Mouse (Mus musculus) midbrain, postnatal 0 days (tissue): Measurements from ENCODE around the gene Smim11. TPM values are rescaled to one million over a fixed set of nuclear protein-coding genes. Genes with fewer than 3 reads are reported as not detected.

Experiments used
- ATAC-seq: fragments of 200-750 bp; cut with Nextera tagmentation; 2 replicates; pipeline ENCODE4 v1.8.0; 2017; ENCODE audit warnings: moderate number of reproducible peaks, mild to moderate bottlenecking, moderate TSS enrichment, moderate library complexity; ENCODE audit not compliant: low FRiP score
- DNase-seq: peaks from one replicate; pipeline ENCODE4 v3.0.0-alpha.2; 2015; ENCODE audit warnings: low spot score
- H3K27ac ChIP-seq: fragments of 300-500 bp; sonication (generic); 2 replicates; pipeline ENCODE4 v1.5.1; 2014; ENCODE audit warnings: low read depth, mild to moderate bottlenecking, low read length, mixed read lengths
- H3K27me3 ChIP-seq: fragments of 300-500 bp; sonication (generic); 2 replicates; pipeline ENCODE4 v1.6.1; 2014; ENCODE audit warnings: low read length, control low read depth, mixed read lengths; ENCODE audit not compliant: insufficient read depth
- H3K36me3 ChIP-seq: fragments of 300-500 bp; sonication (generic); 2 replicates; pipeline ENCODE4 v1.6.1; 2014; ENCODE audit warnings: low read length, control low read depth, mixed read lengths; ENCODE audit not compliant: insufficient read depth
- H3K4me1 ChIP-seq: fragments of 300-500 bp; sonication (generic); 2 replicates; pipeline ENCODE4 v1.6.1; 2014; ENCODE audit warnings: mild to moderate bottlenecking, control low read depth, antibody characterized with exemption, low read length, mixed read lengths; ENCODE audit not compliant: insufficient read depth
- H3K4me2 ChIP-seq: fragments of 300-500 bp; sonication (generic); 2 replicates; pipeline ENCODE4 v1.6.1; 2014; ENCODE audit warnings: low read depth, mild to moderate bottlenecking, low read length, mixed read lengths; ENCODE audit not compliant: poor library complexity, severe bottlenecking
- H3K4me3 ChIP-seq: fragments of 300-500 bp; sonication (generic); 2 replicates; pipeline ENCODE4 v1.5.1; 2014; ENCODE audit warnings: low read depth, mild to moderate bottlenecking, low read length, moderate library complexity
- H3K9ac ChIP-seq: fragments of 300-500 bp; sonication (generic); replicated peaks from 2 replicates; pipeline ENCODE4 v1.6.1; 2014; ENCODE audit warnings: mild to moderate bottlenecking, low read length, moderate library complexity, mixed read lengths; ENCODE audit not compliant: poor library complexity, severe bottlenecking
- H3K9me3 ChIP-seq: fragments of 300-500 bp; sonication (generic); 2 replicates; pipeline ENCODE4 v1.6.1; 2016; ENCODE audit warnings: low read length, control low read depth
- CTCF ChIP-seq: IDR thresholded peaks from 2 replicates; pipeline ENCODE4 v1.5.1; 2016; ENCODE audit warnings: antibody characterized with exemption, mild to moderate bottlenecking
- WGBS: fragments of 180-500 bp; shearing (Covaris S2); extraction: QIAGEN DNeasy Blood & Tissue Kit; methylation state at CpG from one replicate; pipeline ENCODE4 v1.1.7; 2014; 5-methylcytosine and 5-hydroxymethylcytosine counted together
- polyA plus RNA-seq: library from polyadenylated mRNA; unstranded; fragments of >200 nt; fragmentation: Nextera tagmentation; extraction: Ambion mirVana; gene quantifications from 2 replicates; pipeline ENCODE4 v1.2.1, GENCODE M21; 2015
- total RNA-seq: library from RNA; depleted of rRNA; stranded (reverse); fragments of >200 nt; gene quantifications from 2 replicates; pipeline ENCODE4 v1.2.3, GENCODE M21; 2014; rRNA removed

The Smim11 gene
- total and polyA plus RNA-seq, 2 experiments from 2014 or later = 30.2 to 41.6 TPM

DNA sequence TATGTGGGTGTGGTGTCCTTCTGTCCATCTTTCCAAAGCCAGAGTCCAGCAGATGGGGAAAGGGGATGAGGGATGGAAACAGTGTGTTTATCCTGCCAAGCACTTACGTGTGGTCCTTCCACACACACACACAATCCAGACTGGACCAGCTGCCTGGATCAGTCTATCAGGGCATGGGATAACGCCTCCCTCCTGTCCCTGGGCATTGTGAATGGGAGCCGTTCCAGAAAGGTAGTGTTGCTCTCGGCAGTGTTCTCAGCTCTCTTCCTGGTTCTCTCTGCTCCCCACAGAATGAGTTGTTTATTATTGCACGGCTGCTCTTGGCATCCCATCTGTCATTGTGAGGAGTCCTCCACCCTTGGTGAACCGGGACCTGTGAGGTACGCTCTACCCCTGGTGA lies 59.6 kb downstream of the Smim11 start:
- Histone ChIP-seq H3K9ac (no peak overlapping the region), H3K4me3 (no peak overlapping the region), H3K36me3 (no peaks in the 10 kb centered on the region), H3K27me3 (no peaks in the 10 kb centered on the region), H3K27ac (no peak overlapping the region), H3K4me2 (no peak overlapping the region), H3K9me3 (no peaks in the 10 kb centered on the region), H3K4me1 (no peaks in the 10 kb centered on the region)
- no peak for TF ChIP-seq CTCF
- WGBS = 82% methylated on average over 7 of the region's 7 CpGs
- DNase-seq (no peak), ATAC-seq (no peak)

Other genes starting within 250 kb of the Smim11 start
- gene Mrps6, start 243.0 kb upstream of the Smim11 start, total RNA-seq = 28.2 and 38.7 TPM in 2 replicates
- gene Mrps6, start 243.0 kb upstream of the Smim11 start, polyA plus RNA-seq = 148 and 152 TPM in 2 replicates
- gene Gm49711, start 243.0 kb upstream of the Smim11 start, total RNA-seq = not detected in 2 replicates
- 0.82 and 0.99 TPM in 2 replicates for gene Gm49711, start 243.0 kb upstream of the Smim11 start, polyA plus RNA-seq
- 40.0 and 50.1 TPM in 2 replicates for gene Slc5a3, start 243.0 kb upstream of the Smim11 start, total RNA-seq
- 10.3 and 12.0 TPM in 2 replicates for gene Slc5a3, start 243.0 kb upstream of the Smim11 start, polyA plus RNA-seq
- 1.2 and 2.0 TPM in 2 replicates for gene Kcne2, start 8.9 kb upstream of the Smim11 start, total RNA-seq
- gene Kcne2, start 8.9 kb upstream of the Smim11 start, polyA plus RNA-seq = 0.58 and 0.90 TPM in 2 replicates
- gene Fam243, start 20.2 kb downstream of the Smim11 start, total RNA-seq = not detected in 2 replicates
- not detected in 2 replicates for gene Fam243, start 20.2 kb downstream of the Smim11 start, polyA plus RNA-seq
- gene Kcne1, start 58.2 kb downstream of the Smim11 start, total RNA-seq = 1.7 TPM in 1 of 2 replicates, not detected in the other
- gene Kcne1, start 58.2 kb downstream of the Smim11 start, polyA plus RNA-seq = 0.40 TPM in 1 of 2 replicates, not detected in the other
- 91.3 and 104 TPM in 2 replicates for gene Rcan1, start 169.6 kb downstream of the Smim11 start, total RNA-seq
- 68.6 and 73.3 TPM in 2 replicates for gene Rcan1, start 169.6 kb downstream of the Smim11 start, polyA plus RNA-seq
- 2.1 and 3.5 TPM in 2 replicates for gene Clic6, start 184.4 kb downstream of the Smim11 start, total RNA-seq
- gene Clic6, start 184.4 kb downstream of the Smim11 start, polyA plus RNA-seq = 0.43 and 0.70 TPM in 2 replicates